18 mouse cellular contexts compared by ENCODE assay signal in genomic region chr3:107785546-107785945, GRCm38 (mm10). TPM values are rescaled to one million over a fixed set of nuclear protein-coding genes. Genes with fewer than 3 reads are reported as not detected.
"Had no signal": no experiment of that assay in that cellular context is flagged by ENCODE, and none has a peak within 500 bp of the region (broad histone marks: within the 10 kb centered on the region; RNA-seq: fewer than 3 reads in every experiment).

No protein-coding gene starts in this region.

- H3K27ac ChIP-seq: lung, embryonic 15.5 days; midbrain, embryonic 10.5 days; midbrain, embryonic 12.5 days; neural tube, embryonic 12.5 days; stomach, embryonic 15.5 days; stomach, postnatal 0 days had no signal

- H3K9me3 ChIP-seq: lung, embryonic 15.5 days; midbrain, embryonic 10.5 days; midbrain, embryonic 12.5 days; neural tube, embryonic 12.5 days; stomach, embryonic 15.5 days had no signal

- H3K36me3 ChIP-seq: lung, embryonic 15.5 days; midbrain, embryonic 10.5 days; midbrain, embryonic 12.5 days; neural tube, embryonic 12.5 days; stomach, embryonic 15.5 days had no signal

- H3K9ac ChIP-seq: liver, postnatal 0 days; lung, embryonic 15.5 days; midbrain, embryonic 12.5 days; neural tube, embryonic 12.5 days; stomach, embryonic 15.5 days had no signal

- H3K4me2 ChIP-seq: lung, embryonic 15.5 days; midbrain, embryonic 12.5 days; neural tube, embryonic 12.5 days; stomach, embryonic 15.5 days had no signal

- ATAC-seq: liver, postnatal 0 days; lung, postnatal 0 days; midbrain, embryonic 16.5 days had no signal

- H3K4me3 ChIP-seq: lung, embryonic 15.5 days; midbrain, embryonic 10.5 days; midbrain, embryonic 12.5 days; neural tube, embryonic 12.5 days; stomach, embryonic 15.5 days had no signal

- H3K27me3 ChIP-seq: lung, embryonic 15.5 days; midbrain, embryonic 12.5 days; neural tube, embryonic 12.5 days; stomach, embryonic 15.5 days had no signal

- DNase-seq: liver, postnatal 0 days; lung, adult 2 months; lung, postnatal 14 days; lung, postnatal 4 days; midbrain, embryonic 14.5 days; right cerebral cortex, postnatal 14 days; thymus, adult 2 months; thymus, postnatal 25 days; thymus, postnatal 4 days had no signal

RNA-seq across cellular contexts. Expression of gene Csf1, which starts 25.3 kb away (rescaled TPM):
- total RNA-seq: megakaryocyte-erythroid progenitor cell, adult 5-6 weeks had no signal
